Mouse (Mus musculus) CH12.LX (cell line): ENCODE measurements around the gene Rtp3. TPM values are rescaled to one million over a fixed set of nuclear protein-coding genes. Genes with fewer than 3 reads are reported as not detected.

ENCODE experiments used
- DNase-seq: peaks from one replicate; pipeline ENCODE4 v3.0.0-alpha.2; 2013; ENCODE audit errors: extremely low read depth
- H3K27ac ChIP-seq: 2 replicates; pipeline ENCODE4 v1.5.1; 2012; ENCODE audit warnings: low read depth, mild to moderate bottlenecking, control low read depth, moderate library complexity; ENCODE audit not compliant: insufficient read depth
- H3K27me3 ChIP-seq: replicated peaks from 2 replicates; pipeline ENCODE3; 2012; ENCODE audit warnings: inconsistent platforms
- H3K36me3 ChIP-seq, 2 experiments: replicated peaks in 1 of 2; 2 replicates each; pipeline versions ENCODE3 to v1.6.1; 2012; ENCODE audit warnings: inconsistent platforms in 1 of 2, low read length in 1 of 2, mild to moderate bottlenecking in 1 of 2, mixed read lengths in 1 of 2, moderate library complexity in 1 of 2; ENCODE audit not compliant: control insufficient read depth in 1 of 2, insufficient read depth in 1 of 2
- H3K4me1 ChIP-seq, 2 experiments: 2 replicates each; pipeline ENCODE4 v1.6.1; 2012; ENCODE audit warnings: inconsistent platforms in 1 of 2, moderate library complexity in 1 of 2; ENCODE audit not compliant: insufficient read depth in 2 of 2, control insufficient read depth in 1 of 2
- H3K4me2 ChIP-seq: 2 replicates; pipeline ENCODE4 v1.6.1; 2012; ENCODE audit warnings: low read depth, mild to moderate bottlenecking, control low read depth; ENCODE audit not compliant: poor library complexity, insufficient read depth, severe bottlenecking
- H3K4me3 ChIP-seq, 3 experiments: fragments of 150-350 bp in 1 of 3; sonication (generic) in 1 of 3; replicated peaks in 1 of 3; 2 replicates each; pipeline versions ENCODE3 to v1.5.1; 2011 to 2012; ENCODE audit warnings: low read depth in 2 of 3, low read length in 2 of 3, mild to moderate bottlenecking in 2 of 3, moderate library complexity in 2 of 3, control low read depth in 1 of 3, improper control_type of control experiment in 1 of 3, inconsistent platforms in 1 of 3, mixed read lengths in 1 of 3; ENCODE audit not compliant: poor library complexity in 1 of 3
- H3K79me2 ChIP-seq: replicated peaks from 2 replicates; pipeline ENCODE4 v1.6.1; 2012; ENCODE audit warnings: mild to moderate bottlenecking, moderate library complexity; ENCODE audit not compliant: control insufficient read depth, poor library complexity, insufficient read depth, severe bottlenecking; ENCODE audit errors: extremely low read depth
- H3K9ac ChIP-seq: 2 replicates; pipeline ENCODE4 v1.6.1; 2012; ENCODE audit warnings: low read depth, mild to moderate bottlenecking, control low read depth, moderate library complexity; ENCODE audit not compliant: insufficient read depth
- H3K9me3 ChIP-seq: replicated peaks from 2 replicates; pipeline ENCODE3; 2012; ENCODE audit warnings: low read length, inconsistent platforms, mixed read lengths
- CHD1 ChIP-seq: IDR thresholded peaks from 2 replicates; pipeline ENCODE4 v1.6.1; 2012; ENCODE audit warnings: low read depth, low read length, improper control_type of control experiment, inconsistent platforms
- CHD2 ChIP-seq: IDR thresholded peaks from 2 replicates; pipeline ENCODE4 v1.6.1; 2011; ENCODE audit warnings: low read length, improper control_type of control experiment
- CTCF ChIP-seq, 2 experiments: IDR thresholded peaks in 1 of 2; conservative IDR thresholded peaks in 1 of 2; 2 replicates each; pipeline ENCODE4 v1.5.1; 2011 to 2012; ENCODE audit warnings: low read depth in 2 of 2, low read length in 2 of 2, improper control_type of control experiment in 1 of 2, inconsistent platforms in 1 of 2, mild to moderate bottlenecking in 1 of 2, moderate library complexity in 1 of 2
- ELF1 ChIP-seq: IDR thresholded peaks from 2 replicates; pipeline ENCODE4 v1.6.1; 2014; ENCODE audit warnings: low read depth, mild to moderate bottlenecking, inconsistent platforms, low read length, improper control_type of control experiment
- EP300 ChIP-seq: IDR thresholded peaks from 2 replicates; pipeline ENCODE4 v1.6.1; 2011; ENCODE audit warnings: low read length, improper control_type of control experiment
- JUN ChIP-seq: IDR thresholded peaks from 2 replicates; pipeline ENCODE4 v1.6.1; 2011; ENCODE audit warnings: low read depth, mild to moderate bottlenecking, low read length, improper control_type of control experiment, moderate library complexity; ENCODE audit not compliant: insufficient read depth
- KAT2A ChIP-seq: IDR thresholded peaks from 2 replicates; pipeline ENCODE4 v1.6.1; 2012; ENCODE audit warnings: low read length, improper control_type of control experiment, inconsistent platforms; ENCODE audit not compliant: insufficient replicate concordance
- MAFK ChIP-seq: IDR thresholded peaks from 2 replicates; pipeline ENCODE4 v1.6.1; 2011; ENCODE audit warnings: low read length, improper control_type of control experiment; ENCODE audit not compliant: insufficient replicate concordance
- MAZ ChIP-seq: IDR thresholded peaks from 2 replicates; pipeline ENCODE4 v1.6.1; 2012; ENCODE audit warnings: low read depth, mild to moderate bottlenecking, inconsistent platforms, low read length, improper control_type of control experiment, moderate library complexity
- MEF2A ChIP-seq: IDR thresholded peaks from 2 replicates; pipeline ENCODE4 v1.6.1; 2014; ENCODE audit warnings: low read depth, mild to moderate bottlenecking, inconsistent platforms, low read length, improper control_type of control experiment, borderline replicate concordance
- NRF1 ChIP-seq: IDR thresholded peaks from 2 replicates; pipeline ENCODE4 v1.6.1; 2014; ENCODE audit warnings: low read depth, mild to moderate bottlenecking, inconsistent platforms, low read length, improper control_type of control experiment, moderate library complexity
- PAX5 ChIP-seq: IDR thresholded peaks from 2 replicates; pipeline ENCODE4 v1.6.1; 2012; ENCODE audit warnings: low read length, inconsistent platforms, mixed read lengths
- RCOR1 ChIP-seq: conservative IDR thresholded peaks from 2 replicates; pipeline ENCODE4 v1.6.1; 2012; ENCODE audit warnings: low read depth, mild to moderate bottlenecking, inconsistent platforms, low read length, improper control_type of control experiment
- SIN3A ChIP-seq: IDR thresholded peaks from 2 replicates; pipeline ENCODE4 v1.6.1; 2012; ENCODE audit warnings: low read length, improper control_type of control experiment, inconsistent platforms
- SMC3 ChIP-seq: IDR thresholded peaks from 2 replicates; pipeline ENCODE4 v1.6.1; 2011; ENCODE audit warnings: low read depth, low read length, improper control_type of control experiment
- UBTF ChIP-seq: IDR thresholded peaks from 2 replicates; pipeline ENCODE4 v1.6.1; 2012; ENCODE audit warnings: low read depth, mild to moderate bottlenecking, inconsistent platforms, low read length, improper control_type of control experiment, moderate library complexity
- ZC3H11A ChIP-seq: IDR thresholded peaks from 2 replicates; pipeline ENCODE4 v1.6.1; 2012; ENCODE audit warnings: low read depth, mild to moderate bottlenecking, inconsistent platforms, low read length, improper control_type of control experiment
- dilution Hi-C: fragments of 300-500 bp; cut with MboI; formaldehyde crosslinking; loops from 2 replicates; pipeline ENCODE4 v1.14.3; 2020; ENCODE audit warnings: low sequenced_read_pairs; ENCODE audit not compliant: extremely low pct_unique_long_range_greater_than_20kb, extremely low pct_ligation_motif_present
- in situ Hi-C: fragments of 300-500 bp; cut with MboI; formaldehyde crosslinking; loops from 3 replicates; pipeline ENCODE4 v1.14.3; 2019; ENCODE audit warnings: low sequenced_read_pairs, low pct_ligation_motif_present, low pct_unique_long_range_greater_than_20kb, mixed read lengths
- polyA plus RNA-seq: library from polyadenylated mRNA; unstranded; fragments of >175 nt; gene quantifications from 2 replicates; pipeline ENCODE4 v1.2.1, GENCODE M21; 2012; ENCODE audit warnings: low read depth; ENCODE audit not compliant: insufficient read length
- total RNA-seq, 2 experiments: library from RNA; depleted of rRNA; stranded (reverse); fragments of 300-350 nt in 1 of 2; fragments of >200 nt in 1 of 2; gene quantifications; 2 replicates each; pipeline ENCODE4 v1.2.3; 2012 to 2014

Gene Rtp3
- total and polyA plus RNA-seq, 3 experiments: not detected

DNA sequence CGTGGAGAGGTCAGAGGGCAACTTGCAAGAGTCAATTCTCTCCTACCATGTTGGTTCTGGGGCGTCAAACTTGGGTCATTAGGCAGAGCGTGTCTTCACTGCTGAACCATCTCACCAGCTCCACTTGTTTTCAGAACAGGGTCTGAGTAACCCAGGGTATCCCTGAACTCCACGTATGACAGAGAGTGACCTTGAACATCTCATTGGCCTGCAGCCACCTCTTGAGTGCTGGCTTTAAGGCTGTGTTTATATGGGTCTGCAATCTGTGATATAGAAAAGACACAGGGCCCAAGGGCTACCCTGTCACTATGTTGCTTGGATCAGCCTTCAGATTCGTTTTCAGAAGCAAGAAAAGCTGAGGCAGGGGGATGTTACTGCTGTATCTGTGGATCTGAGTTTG is 30.7 kb downstream of the Rtp3 start:
- no peaks in the 10 kb centered on the region for H3K9me3 ChIP-seq
- no peak for DNase-seq
- no peak overlapping the region for H3K27ac ChIP-seq
- H3K4me1 ChIP-seq: peaks cover 1 to 2% of the 10 kb centered on the region in 2 experiments; a peak in 1 of 4 replicates
- no peak overlapping the region for H3K4me2 ChIP-seq
- in situ Hi-C loops (no loop called here), dilution Hi-C loops (no loop called here)
- H3K4me3 ChIP-seq: no peak overlapping the region
- no peak for TF ChIP-seq JUN
- no peak for TF ChIP-seq NRF1
- H3K27me3 ChIP-seq: no peaks in the 10 kb centered on the region
- no peaks in the 10 kb centered on the region for H3K79me2 ChIP-seq
- no peaks in the 10 kb centered on the region for H3K36me3 ChIP-seq
- no peak overlapping the region for H3K9ac ChIP-seq

DNA sequence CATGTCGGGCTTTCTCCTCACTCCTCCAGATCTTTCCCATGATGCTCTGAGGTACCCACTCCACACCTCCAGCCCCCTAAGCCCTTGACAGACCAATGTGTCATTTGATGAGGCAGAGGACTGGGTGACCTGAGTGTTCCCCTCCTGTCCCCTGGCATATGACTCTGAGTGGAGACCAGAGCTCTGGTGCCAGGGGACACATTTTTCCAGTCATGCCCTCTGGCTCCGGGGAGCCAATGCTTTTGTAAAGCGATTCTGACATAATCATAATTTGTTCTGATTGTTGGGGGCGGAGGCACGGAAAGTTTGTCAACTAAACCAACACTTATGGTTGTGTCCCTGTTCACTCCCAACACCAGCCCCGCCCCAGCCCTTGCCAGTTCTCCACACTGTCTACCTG is 34.4 kb downstream of the Rtp3 start:
- Histone ChIP-seq H3K9me3 (no peaks in the 10 kb centered on the region), H3K27me3 (no peaks in the 10 kb centered on the region), H3K79me2 (no peaks in the 10 kb centered on the region), H3K4me2 (no peak overlapping the region), H3K9ac (no peak overlapping the region), H3K4me1 (0 out of 4 replicates have a peak, but pooled peaks cover 0 to 2% of the 10 kb centered on the region in 2 experiments), H3K4me3 (no peak overlapping the region), H3K36me3 (no peaks in the 10 kb centered on the region), H3K27ac (no peak overlapping the region)
- TF ChIP-seq MAZ (no peak), RCOR1 (no peak), SMC3 (no peak), MAFK (no peak), CHD1 (no peak), CHD2 (no peak), EP300 (no peak), UBTF (no peak), ELF1 (no peak)
- DNase-seq: no peak
- dilution Hi-C loops (no loop called here), in situ Hi-C loops (no loop called here)

DNA sequence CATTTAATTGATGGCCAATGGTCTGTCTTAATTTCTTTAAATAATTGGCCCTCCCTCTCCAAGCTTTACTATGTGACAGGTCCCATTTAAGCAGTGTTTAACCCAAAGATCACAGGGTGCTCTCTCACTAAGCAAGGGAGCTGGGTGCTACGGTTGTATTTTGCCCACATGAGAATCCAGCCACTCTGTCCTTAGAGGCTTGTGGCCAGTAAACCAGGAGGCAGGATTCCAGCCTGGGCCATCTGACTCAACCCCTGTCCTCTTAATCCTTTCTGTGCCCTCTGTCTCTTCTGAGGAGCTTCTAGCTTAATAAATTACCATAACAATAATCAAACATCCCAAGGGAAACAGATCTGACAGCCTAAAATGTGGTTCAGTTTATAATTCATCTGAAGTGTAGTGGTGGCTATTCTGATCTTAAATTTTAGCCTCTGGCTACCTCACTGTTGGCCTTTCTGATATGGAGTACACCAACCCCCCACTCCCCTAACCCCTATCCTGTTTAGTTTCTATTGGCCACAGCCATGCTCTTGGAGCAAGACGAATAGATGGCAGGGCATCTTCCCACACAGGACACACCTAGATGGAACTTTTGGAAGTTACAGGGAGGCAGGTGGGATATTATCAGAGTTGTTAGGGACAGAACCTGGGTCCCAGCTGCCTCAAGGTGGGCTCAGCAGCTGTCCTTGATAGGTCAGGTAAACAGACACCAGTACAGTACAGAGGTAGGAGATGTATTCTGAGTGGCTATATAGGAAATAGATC is 35.5 kb downstream of the Rtp3 start:
- Histone ChIP-seq H3K79me2 (no peaks in the 10 kb centered on the region), H3K27ac (no peak overlapping the region), H3K4me3 (no peak overlapping the region), H3K9ac (no peak overlapping the region), H3K4me1 (0 out of 4 replicates have a peak, but pooled peaks cover 0 to 2% of the 10 kb centered on the region in 2 experiments), H3K27me3 (no peaks in the 10 kb centered on the region), H3K4me2 (no peak overlapping the region), H3K36me3 (no peaks in the 10 kb centered on the region), H3K9me3 (peaks cover 2% of the 10 kb centered on the region)
- no peak for DNase-seq
- dilution Hi-C loops: no loop called here
- TF ChIP-seq CHD1: no peak
- no peak for TF ChIP-seq PAX5
- TF ChIP-seq MEF2A: no peak
- no peak for TF ChIP-seq SMC3
- TF ChIP-seq ZC3H11A: no peak
- no peak for TF ChIP-seq UBTF
- no peak for TF ChIP-seq RCOR1
- TF ChIP-seq CTCF (conservative IDR thresholded peaks at IDR 0.05 in 1 of 2, IDR thresholded peaks at IDR 0.05 in 1 of 2; ENCODE audit: low read depth in 2 of 2, low read length in 2 of 2): no peak
- TF ChIP-seq KAT2A: no peak
- TF ChIP-seq SIN3A: no peak
- in situ Hi-C loops: no loop called here
